Mouse (Mus musculus): ENCODE measurements at regions not wholly inside any gene's neighbourhood (a gene's known extent, or its start where the extent isn't known, plus 50 kb on each side); places are given as distances from the start of the nearest gene placed in this dataset.

DNA sequence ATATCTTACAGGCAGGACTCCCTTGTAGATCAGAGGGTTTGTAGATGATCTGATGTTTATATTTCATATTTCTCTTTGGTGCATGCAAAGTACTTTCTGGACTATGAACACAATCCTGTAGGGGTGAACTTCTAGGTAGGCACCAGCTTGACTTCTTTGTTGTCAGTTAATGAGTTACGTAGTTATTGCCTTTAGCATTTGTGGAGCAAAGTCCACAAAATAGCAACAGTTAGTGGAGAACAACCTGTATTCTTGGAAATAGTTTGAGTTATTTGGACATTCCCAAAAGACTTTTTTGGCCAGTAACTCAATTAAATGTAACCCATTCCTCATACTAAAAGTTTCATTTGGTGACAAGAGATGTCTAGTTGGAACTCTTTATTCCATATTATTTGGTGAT is 306.0 kb downstream of the Gm6377 start:
- DNase-seq = no peak

DNA sequence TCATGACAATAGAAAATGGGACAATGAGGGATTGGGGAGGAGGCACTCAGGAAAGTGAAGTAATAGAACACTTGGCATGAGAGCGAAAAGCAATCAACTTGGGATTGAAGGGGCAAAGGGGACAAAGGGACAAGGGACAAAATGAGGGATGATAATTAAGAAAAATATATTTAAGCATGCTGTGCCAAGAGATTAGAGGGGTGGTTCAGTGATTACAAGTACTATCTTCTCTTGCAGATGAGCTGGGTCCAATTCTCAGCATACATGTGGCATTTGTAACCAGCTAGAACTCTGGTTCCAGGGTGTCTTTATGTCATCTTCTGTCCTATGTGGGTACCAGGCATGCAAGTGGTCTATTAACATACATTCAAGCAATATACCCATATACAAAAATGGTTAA is 355.9 kb downstream of the Gm6377 start:
- no peak for DNase-seq

DNA sequence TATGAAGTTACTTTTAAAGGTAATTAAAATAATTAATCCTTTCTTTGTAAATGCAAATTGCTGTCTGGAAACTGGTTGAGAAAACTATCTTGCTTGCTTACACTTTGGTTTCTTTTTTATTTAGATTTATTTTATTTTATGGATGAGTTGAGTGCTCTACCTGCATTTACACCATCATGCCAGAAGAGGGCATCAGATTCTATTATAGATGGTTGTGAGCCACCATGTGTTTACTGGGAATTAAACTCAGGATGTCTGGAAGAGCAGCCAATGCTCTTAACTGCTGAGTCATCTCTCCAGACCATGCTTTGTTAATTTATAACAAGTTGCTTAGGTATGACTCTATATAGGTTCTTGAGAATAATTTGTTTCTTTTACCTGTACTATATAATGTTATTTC is 390.8 kb downstream of the Gm6377 start:
- DNase-seq = peak; percentile 0

DNA sequence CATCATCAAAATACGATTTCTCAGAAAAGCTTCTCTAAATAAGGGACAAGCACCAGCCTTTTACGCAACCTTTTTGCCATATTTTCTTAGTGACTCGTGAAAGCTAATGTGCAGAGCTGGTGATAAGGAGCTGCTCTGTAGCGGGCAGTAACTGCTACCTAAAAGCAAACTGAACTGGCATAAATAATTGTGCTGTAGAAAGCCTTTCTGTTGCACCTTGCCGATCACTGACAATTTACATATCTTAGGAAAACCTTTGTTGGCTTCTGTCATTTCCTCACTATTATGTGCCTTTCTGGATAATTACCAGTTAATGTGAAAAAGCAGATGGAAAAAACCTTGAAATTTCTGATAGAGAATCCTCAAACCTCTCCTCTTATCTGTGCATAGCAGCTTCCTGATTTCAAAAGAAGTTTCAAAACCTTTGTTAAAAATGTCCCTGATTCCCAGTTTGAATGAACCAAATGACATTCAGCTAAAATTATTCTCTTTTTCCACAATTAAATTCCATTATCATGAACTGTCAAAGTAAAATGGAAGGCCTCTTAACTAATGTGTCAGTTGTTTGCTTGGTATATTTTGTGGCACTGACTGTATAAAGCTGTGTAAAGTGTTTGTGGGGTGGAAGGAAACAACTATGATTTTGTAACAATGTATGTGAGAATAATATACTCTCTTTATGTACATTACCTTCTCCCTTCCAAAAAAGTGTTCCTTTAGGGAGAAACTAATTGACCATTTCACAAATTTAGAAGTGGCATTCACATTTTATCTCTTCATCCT is 430.6 kb downstream of the Gm6377 start:
- DNase-seq = no peak
